Mouse (Mus musculus) liver, embryonic 16.5 days (tissue): Measurements from ENCODE around the gene Nr2f2. TPM values are rescaled to one million over a fixed set of nuclear protein-coding genes. Genes with fewer than 3 reads are reported as not detected.

Experiments used
- ATAC-seq: fragments of 200-750 bp; cut with Nextera tagmentation; 2 replicates; pipeline ENCODE4 v1.8.0; 2017; ENCODE audit warnings: low read depth, mild to moderate bottlenecking, moderate number of reproducible peaks, moderate library complexity
- H3K27ac ChIP-seq: fragments of 300-500 bp; sonication (generic); 2 replicates; pipeline ENCODE4 v1.5.1; 2014; ENCODE audit warnings: mild to moderate bottlenecking, low read length
- H3K27me3 ChIP-seq: fragments of 300-500 bp; sonication (generic); 2 replicates; pipeline ENCODE4 v1.6.1; 2014; ENCODE audit warnings: low read depth, low read length, mixed read lengths; ENCODE audit not compliant: control insufficient read depth, insufficient read depth
- H3K36me3 ChIP-seq: fragments of 300-500 bp; sonication (generic); 2 replicates; pipeline ENCODE4 v1.6.1; 2014; ENCODE audit warnings: mild to moderate bottlenecking; ENCODE audit not compliant: control insufficient read depth, insufficient read depth
- H3K4me1 ChIP-seq: fragments of 300-500 bp; sonication (generic); 2 replicates; pipeline ENCODE4 v1.6.1; 2014; ENCODE audit warnings: low read depth, low read length, mixed read lengths; ENCODE audit not compliant: control insufficient read depth
- H3K4me2 ChIP-seq: fragments of 300-500 bp; sonication (generic); 2 replicates; pipeline ENCODE4 v1.6.1; 2014; ENCODE audit warnings: low read depth, low read length, mixed read lengths
- H3K4me3 ChIP-seq: fragments of 300-500 bp; sonication (generic); 2 replicates; pipeline ENCODE4 v1.5.1; 2014; ENCODE audit warnings: low read depth, mild to moderate bottlenecking, low read length
- H3K9ac ChIP-seq: fragments of 300-500 bp; sonication (generic); 2 replicates; pipeline ENCODE4 v1.6.1; 2014; ENCODE audit warnings: low read depth, low read length
- H3K9me3 ChIP-seq: fragments of 300-500 bp; sonication (generic); replicated peaks from 2 replicates; pipeline ENCODE4 v1.6.1; 2016; ENCODE audit warnings: low read length; ENCODE audit not compliant: control insufficient read depth
- WGBS: fragments of 180-500 bp; shearing (Covaris S2); extraction: QIAGEN DNeasy Blood & Tissue Kit; methylation state at CpG from one replicate; pipeline ENCODE4 v1.1.7; 2014; ENCODE audit not compliant: insufficient replicate concordance; 5-methylcytosine and 5-hydroxymethylcytosine counted together
- polyA plus RNA-seq: library from polyadenylated mRNA; unstranded; fragments of >200 nt; fragmentation: Nextera tagmentation; extraction: Ambion mirVana; gene quantifications from 2 replicates; pipeline ENCODE4 v1.2.1, GENCODE M21; 2015

The Nr2f2 gene
- polyA plus RNA-seq, 1 experiment from 2014 or later = 6.2 TPM

DNA sequence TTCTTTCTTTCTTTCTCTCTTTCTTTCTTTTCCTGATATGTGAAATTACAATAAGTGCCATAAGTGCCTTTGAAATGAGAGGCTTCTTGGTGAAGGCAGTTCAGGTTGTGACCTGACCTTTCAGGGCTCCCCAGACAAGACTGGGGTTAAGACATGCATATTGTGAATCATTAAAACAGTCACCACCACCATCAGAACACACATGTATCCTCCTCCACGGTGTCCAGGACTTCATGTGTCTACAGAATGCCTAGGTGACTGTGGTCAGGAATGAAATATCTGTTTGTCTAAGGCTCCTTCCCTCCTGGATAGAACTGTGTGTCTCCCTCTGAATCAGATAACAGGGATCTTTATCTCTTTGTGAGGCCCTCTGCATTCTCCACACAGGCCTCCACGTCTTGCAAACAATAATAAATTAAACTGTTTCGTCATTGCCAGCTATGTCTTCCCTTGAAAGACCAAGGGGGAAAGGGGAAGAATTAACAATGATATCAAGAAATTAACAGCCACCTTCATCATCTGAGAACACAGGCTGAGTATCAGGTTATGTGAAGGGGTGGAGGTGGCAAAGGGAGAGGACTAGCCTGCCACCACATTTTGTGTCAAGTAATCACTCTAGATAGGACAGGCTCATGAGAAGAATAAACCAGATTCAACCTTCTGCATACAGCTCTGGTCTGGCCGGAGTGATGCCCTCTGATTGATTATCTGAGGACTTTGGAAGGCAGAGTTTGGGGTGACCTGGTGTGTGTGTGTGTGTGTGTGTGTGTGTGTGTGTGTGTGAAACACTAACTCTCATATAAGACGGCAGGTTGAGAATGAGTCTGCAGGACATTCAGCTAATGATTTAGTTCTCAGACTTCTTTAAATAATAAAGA, 10.6 kb downstream of the Nr2f2 start:
- Histone ChIP-seq H3K9ac (no peak overlapping the region), H3K4me3 (peak overlapping the region; percentile 16; the same call in 1 of the 2 replicates), H3K4me2 (peak overlapping the region; percentile 29), H3K27ac (no peak overlapping the region; the same call in 1 of the 2 replicates), H3K36me3 (no peaks in the 10 kb centered on the region), H3K27me3 (peaks cover 42% of the 10 kb centered on the region), H3K9me3 (no peaks in the 10 kb centered on the region), H3K4me1 (no peaks in the 10 kb centered on the region; the same call in 1 of the 2 replicates)
- 16% methylated on average over 5 of the region's 5 CpGs for WGBS
- peak; percentile 40; the same call in 1 of the 2 replicates for ATAC-seq

GRCm38 (mm10) chr7:70355357-70355620, 11.2 kb downstream of the Nr2f2 start:
- no peaks in the 10 kb centered on the region for H3K9me3 ChIP-seq
- H3K9ac ChIP-seq = no peak overlapping the region
- no peak overlapping the region for H3K27ac ChIP-seq
- no peak overlapping the region; the same call in 1 of the 2 replicates for H3K4me3 ChIP-seq
- H3K4me1 ChIP-seq = no peaks in the 10 kb centered on the region; the same call in 1 of the 2 replicates
- H3K36me3 ChIP-seq = no peaks in the 10 kb centered on the region
- peak overlapping the region; percentile 20; the same call in 1 of the 2 replicates for H3K4me2 ChIP-seq
- no peak for ATAC-seq
- H3K27me3 ChIP-seq = peaks cover 42% of the 10 kb centered on the region
- whole genome bisulfite sequencing = 25% methylated on average over 2 of the region's 2 CpGs

GRCm38 (mm10) chr7:70354606-70355356, 11.8 kb downstream of the Nr2f2 start:
- no peak overlapping the region for H3K27ac ChIP-seq
- WGBS = 10% methylated on average over 14 of the region's 14 CpGs
- H3K9me3 ChIP-seq = no peaks in the 10 kb centered on the region
- H3K4me2 ChIP-seq = peak overlapping the region; percentile 20; the same call in 1 of the 2 replicates
- H3K9ac ChIP-seq = no peak overlapping the region
- H3K4me3 ChIP-seq = peak overlapping the region; percentile 15; the same call in 1 of the 2 replicates
- H3K27me3 ChIP-seq = peaks cover 39% of the 10 kb centered on the region
- no peaks in the 10 kb centered on the region for H3K36me3 ChIP-seq
- no peak for ATAC-seq
- H3K4me1 ChIP-seq = no peaks in the 10 kb centered on the region; the same call in 1 of the 2 replicates

DNA sequence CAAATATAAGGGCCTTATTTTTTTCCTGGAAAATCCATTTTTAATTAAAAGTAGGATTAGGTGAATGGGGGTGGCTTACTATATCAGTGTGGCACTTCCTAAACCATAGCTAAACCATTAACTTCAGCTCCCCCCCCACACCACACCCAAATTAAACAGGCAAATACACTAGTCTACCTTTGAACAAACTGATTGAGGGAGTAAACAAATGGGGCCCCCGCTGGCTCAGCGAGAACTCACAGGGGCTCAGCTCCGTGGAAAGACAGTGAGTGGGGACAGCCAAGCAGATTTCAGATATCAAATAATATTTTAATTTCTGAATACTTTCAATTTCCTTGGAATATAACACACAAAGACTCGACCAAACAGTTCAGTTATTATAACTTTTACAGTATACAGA, 13.4 kb downstream of the Nr2f2 start:
- H3K4me3 ChIP-seq = no peak overlapping the region
- no peak overlapping the region for H3K27ac ChIP-seq
- H3K9ac ChIP-seq = no peak overlapping the region
- H3K4me1 ChIP-seq = no peaks in the 10 kb centered on the region; the same call in 1 of the 2 replicates
- no peak for ATAC-seq
- WGBS = 17% methylated on average over 4 of the region's 4 CpGs
- no peak overlapping the region for H3K4me2 ChIP-seq
- H3K9me3 ChIP-seq = no peaks in the 10 kb centered on the region
- no peaks in the 10 kb centered on the region for H3K36me3 ChIP-seq
- H3K27me3 ChIP-seq = peaks cover 39% of the 10 kb centered on the region

DNA sequence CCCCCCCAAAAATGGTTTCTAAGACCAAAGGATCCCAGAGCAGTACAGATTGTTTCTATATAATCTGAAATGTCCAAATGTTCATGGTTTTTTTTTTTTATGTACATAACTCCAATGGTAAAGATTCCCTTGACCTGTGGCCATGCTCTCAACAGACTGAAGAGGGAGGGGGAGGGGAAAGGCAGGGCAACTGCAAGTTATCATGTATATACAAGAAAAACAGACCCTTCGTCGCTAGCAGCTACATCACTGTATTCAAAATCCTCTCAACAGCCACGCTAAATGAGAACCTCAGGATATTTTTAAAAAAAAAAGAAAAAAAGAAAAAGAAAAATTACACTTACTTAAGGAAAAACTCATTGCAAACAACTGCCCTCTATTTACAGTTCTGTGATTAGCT, 13.9 kb downstream of the Nr2f2 start:
- WGBS = 11% methylated on average over 3 of the region's 3 CpGs
- H3K27ac ChIP-seq = no peak overlapping the region
- no peaks in the 10 kb centered on the region for H3K9me3 ChIP-seq
- no peak for ATAC-seq
- peak overlapping the region; percentile 27; the same call in 1 of the 2 replicates for H3K4me2 ChIP-seq
- H3K9ac ChIP-seq = no peak overlapping the region
- H3K4me3 ChIP-seq = no peak overlapping the region
- H3K36me3 ChIP-seq = no peaks in the 10 kb centered on the region
- H3K27me3 ChIP-seq = peaks cover 38% of the 10 kb centered on the region
- H3K4me1 ChIP-seq = no peaks in the 10 kb centered on the region; the same call in 1 of the 2 replicates

- no peaks in the 10 kb centered on the region for H3K4me1 ChIP-seq
- 0% methylated on average over 1 of the region's 1 CpGs for WGBS
- no peak for ATAC-seq
- no peaks in the 10 kb centered on the region for H3K9me3 ChIP-seq
- H3K27me3 ChIP-seq = peaks cover 40% of the 10 kb centered on the region
- H3K9ac ChIP-seq = no peak overlapping the region
- no peak overlapping the region for H3K27ac ChIP-seq
- H3K4me2 ChIP-seq = peak overlapping the region; percentile 39
- H3K36me3 ChIP-seq = no peaks in the 10 kb centered on the region
- H3K4me3 ChIP-seq = no peak overlapping the region
Measured at GRCm38 (mm10) chr7:70351981-70352560, 14.5 kb downstream of the Nr2f2 start.

DNA sequence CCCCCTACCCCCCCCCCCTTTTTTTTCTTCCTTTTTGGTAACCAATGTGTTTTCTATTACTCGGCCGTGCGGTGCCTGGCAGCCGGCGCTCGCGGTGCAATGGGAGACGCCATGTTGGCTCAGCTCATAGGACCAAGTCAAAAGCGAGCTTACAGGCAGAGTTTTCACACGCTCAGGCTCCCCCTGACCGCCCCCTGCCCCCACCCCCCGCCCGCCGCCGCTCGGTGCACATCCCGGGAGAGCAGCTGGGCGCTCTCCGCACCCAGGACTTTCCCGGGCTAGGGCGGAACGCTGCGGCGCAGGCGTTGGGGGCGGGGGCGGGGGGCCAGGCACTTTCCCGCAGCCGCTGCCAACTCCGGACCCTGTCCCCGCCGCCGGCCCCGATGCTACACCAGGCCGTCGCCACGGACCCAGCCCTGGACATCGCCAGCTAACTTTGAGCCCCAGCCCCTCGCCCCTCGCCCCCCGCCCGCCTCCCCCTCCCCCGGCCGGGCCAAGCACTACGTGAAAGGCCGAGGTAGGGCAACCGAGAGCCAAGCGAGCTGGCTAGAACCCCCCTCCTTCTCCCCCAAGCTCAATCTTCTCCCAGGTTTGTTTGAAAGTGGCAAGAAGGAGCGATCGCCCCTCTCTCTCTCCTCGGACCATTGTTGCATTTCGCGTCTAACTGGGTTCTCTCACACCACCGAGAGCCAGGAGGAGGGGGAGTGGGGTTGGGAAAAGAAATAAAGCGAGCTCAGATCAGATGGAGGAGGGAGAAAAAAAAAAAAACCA, 15.6 kb downstream of the Nr2f2 start:
- Histone ChIP-seq H3K9me3 (no peaks in the 10 kb centered on the region), H3K9ac (peak overlapping the region; percentile 47; the same call in 1 of the 2 replicates), H3K4me3 (peak overlapping the region; percentile 42), H3K27me3 (peaks cover 50% of the 10 kb centered on the region), H3K27ac (peak overlapping the region; percentile 53), H3K36me3 (no peaks in the 10 kb centered on the region), H3K4me1 (no peaks in the 10 kb centered on the region), H3K4me2 (peak overlapping the region; percentile 39)
- ATAC-seq = peak; percentile 53
- 1% methylated on average over 36 of the region's 55 CpGs for WGBS

DNA sequence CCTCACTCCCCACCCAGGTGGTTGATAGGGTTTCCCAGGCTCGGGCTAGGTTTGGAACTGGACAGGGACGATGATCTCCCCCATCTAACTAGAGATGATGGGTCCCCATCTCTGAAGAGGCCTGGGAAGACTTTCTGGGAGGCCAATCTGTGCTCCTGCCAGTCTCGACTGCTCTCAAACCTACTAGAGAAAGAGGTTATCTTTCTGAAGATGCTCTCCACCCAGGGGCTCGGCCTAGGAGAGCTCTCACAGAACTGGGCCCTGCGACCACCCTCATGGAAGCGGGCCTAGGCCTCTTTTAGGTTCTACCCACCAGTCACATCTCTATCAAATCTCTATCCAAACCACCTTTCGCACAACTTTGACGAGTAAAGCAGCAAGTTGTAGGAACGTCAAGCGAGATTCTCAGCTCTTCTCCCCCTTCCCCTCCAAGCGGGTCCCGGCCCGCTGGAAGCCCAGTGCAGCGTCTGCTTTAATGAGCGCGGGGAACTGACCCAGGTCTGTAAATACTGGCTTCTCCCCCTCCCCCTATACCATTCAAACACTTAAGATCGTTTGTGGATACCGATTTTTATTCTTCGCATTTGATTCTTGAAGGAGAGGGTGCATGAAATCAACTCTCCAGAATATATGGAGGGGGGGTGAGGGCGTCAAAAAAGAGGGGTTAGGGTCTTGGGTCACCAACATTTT, 16.4 kb downstream of the Nr2f2 start:
- Histone ChIP-seq H3K4me1 (no peaks in the 10 kb centered on the region), H3K27me3 (peaks cover 55% of the 10 kb centered on the region), H3K36me3 (no peaks in the 10 kb centered on the region), H3K9ac (no peak overlapping the region), H3K9me3 (no peaks in the 10 kb centered on the region), H3K4me2 (0 out of 2 replicates have a peak overlapping the region, but pooled peaks have one; percentile 39), H3K4me3 (peak overlapping the region; percentile 42), H3K27ac (no peak overlapping the region)
- 9% methylated on average over 20 of the region's 20 CpGs for WGBS
- ATAC-seq = no peak
